Mouse (Mus musculus) forebrain, embryonic 14.5 days (tissue): ENCODE results near the gene Rilp. TPM values are rescaled to one million over a fixed set of nuclear protein-coding genes. Genes with fewer than 3 reads are reported as not detected.

Experiments
- ATAC-seq: fragments of 200-750 bp; cut with Nextera tagmentation; 2 replicates; pipeline ENCODE4 v1.8.0; 2017; ENCODE audit warnings: mild to moderate bottlenecking, moderate library complexity
- DNase-seq: peaks from one replicate; pipeline ENCODE4 v3.0.0-alpha.2; 2015; ENCODE audit warnings: low spot score
- H3K27ac ChIP-seq: fragments of 300-500 bp; sonication (generic); 2 replicates; pipeline ENCODE4 v1.5.1; 2014; ENCODE audit warnings: low read depth, mild to moderate bottlenecking, control low read depth, low read length, moderate library complexity
- H3K27me3 ChIP-seq: fragments of 300-500 bp; sonication (generic); replicated peaks from 2 replicates; pipeline ENCODE4 v1.6.1; 2014; ENCODE audit warnings: low read length, control low read depth, mixed read lengths; ENCODE audit not compliant: control insufficient read depth, insufficient read depth
- H3K36me3 ChIP-seq: fragments of 300-500 bp; sonication (generic); 2 replicates; pipeline ENCODE4 v1.6.1; 2014; ENCODE audit warnings: low read length, control low read depth; ENCODE audit not compliant: control insufficient read depth, insufficient read depth
- H3K4me1 ChIP-seq: fragments of 300-500 bp; sonication (generic); 2 replicates; pipeline ENCODE4 v1.6.1; 2014; ENCODE audit warnings: antibody characterized with exemption, low read length, control low read depth; ENCODE audit not compliant: control insufficient read depth, insufficient read depth
- H3K4me2 ChIP-seq: fragments of 300-500 bp; sonication (generic); 2 replicates; pipeline ENCODE4 v1.6.1; 2014; ENCODE audit warnings: mild to moderate bottlenecking, control low read depth, low read length
- H3K4me3 ChIP-seq: fragments of 300-500 bp; sonication (generic); 2 replicates; pipeline ENCODE4 v1.5.1; 2014; ENCODE audit warnings: low read depth, low read length, control low read depth
- H3K9ac ChIP-seq: fragments of 300-500 bp; sonication (generic); 2 replicates; pipeline ENCODE4 v1.6.1; 2014; ENCODE audit warnings: mild to moderate bottlenecking, low read length, control low read depth, moderate library complexity
- H3K9me3 ChIP-seq: fragments of 300-500 bp; sonication (generic); replicated peaks from 2 replicates; pipeline ENCODE4 v1.6.1; 2016; ENCODE audit warnings: low read length, control low read depth, mixed read lengths; ENCODE audit not compliant: control insufficient read depth
- WGBS: fragments of 180-500 bp; shearing (Covaris S2); extraction: QIAGEN DNeasy Blood & Tissue Kit; methylation state at CpG from one replicate; pipeline ENCODE4 v1.1.7; 2014; 5-methylcytosine and 5-hydroxymethylcytosine counted together
- polyA plus RNA-seq: library from polyadenylated mRNA; unstranded; fragments of >200 nt; fragmentation: Nextera tagmentation; extraction: Ambion mirVana; gene quantifications from 2 replicates; pipeline ENCODE4 v1.2.1, GENCODE M21; 2014

Gene Rilp
- polyA plus RNA-seq, 1 experiment from 2014 or later = 0.86 TPM

DNA sequence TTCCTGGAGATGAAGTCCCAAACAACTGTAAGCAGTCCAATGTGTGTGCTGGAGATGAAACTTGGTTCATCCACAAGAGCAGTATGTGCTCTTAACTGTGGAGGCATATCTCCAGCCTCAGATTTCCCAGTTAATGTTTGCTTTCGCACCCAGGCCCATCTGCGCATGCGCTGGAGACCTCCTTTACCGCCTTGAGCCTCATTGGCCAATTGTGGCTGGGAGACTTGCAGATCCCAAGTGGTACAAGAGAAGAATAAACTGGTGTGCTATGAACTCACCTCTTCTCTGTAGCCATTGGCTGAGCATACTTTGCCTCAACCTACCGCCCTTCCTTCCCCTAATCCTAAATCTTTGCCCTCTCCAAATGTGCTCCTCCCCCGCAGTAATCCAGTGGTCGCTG is 36.5 kb upstream of the Rilp start:
- no peak for DNase-seq
- no peak overlapping the region for H3K4me2 ChIP-seq
- H3K27ac ChIP-seq = no peak overlapping the region
- H3K4me3 ChIP-seq = no peak overlapping the region
- 64% methylated on average over 7 of the region's 7 CpGs for WGBS
- no peaks in the 10 kb centered on the region for H3K27me3 ChIP-seq
- H3K4me1 ChIP-seq = no peaks in the 10 kb centered on the region
- H3K36me3 ChIP-seq = no peaks in the 10 kb centered on the region
- no peaks in the 10 kb centered on the region for H3K9me3 ChIP-seq
- no peak for ATAC-seq
- H3K9ac ChIP-seq = no peak overlapping the region

DNA sequence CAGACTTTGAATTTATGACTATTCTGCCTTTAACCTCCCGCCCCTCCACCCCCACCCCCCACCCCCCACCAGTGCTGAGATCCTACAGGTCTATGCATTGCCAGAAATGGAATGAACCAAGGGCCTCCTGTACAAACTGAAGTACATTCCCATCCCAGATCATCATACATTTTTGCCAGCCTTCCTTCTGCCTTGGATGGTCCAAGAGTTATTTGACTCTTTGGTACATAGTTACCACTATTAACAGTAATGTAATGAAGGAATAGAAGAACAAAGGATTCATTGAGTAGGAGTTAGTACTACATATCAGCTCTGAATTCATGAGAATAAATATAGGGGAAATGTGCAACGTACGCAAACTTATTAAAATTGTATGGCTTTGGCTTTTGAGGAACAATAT is 23.7 kb upstream of the Rilp start:
- 24% methylated on average over 3 of the region's 3 CpGs for WGBS
- Histone ChIP-seq H3K36me3 (peaks cover 20% of the 10 kb centered on the region), H3K4me1 (peaks cover 8% of the 10 kb centered on the region), H3K27me3 (no peaks in the 10 kb centered on the region), H3K27ac (no peak overlapping the region), H3K4me3 (peak overlapping the region; percentile 98; the same call in 1 of the 2 replicates), H3K4me2 (peak overlapping the region; percentile 36; the same call in 1 of the 2 replicates), H3K9me3 (no peaks in the 10 kb centered on the region), H3K9ac (no peak overlapping the region)
- ATAC-seq (peak; percentile 42), DNase-seq (no peak)

DNA sequence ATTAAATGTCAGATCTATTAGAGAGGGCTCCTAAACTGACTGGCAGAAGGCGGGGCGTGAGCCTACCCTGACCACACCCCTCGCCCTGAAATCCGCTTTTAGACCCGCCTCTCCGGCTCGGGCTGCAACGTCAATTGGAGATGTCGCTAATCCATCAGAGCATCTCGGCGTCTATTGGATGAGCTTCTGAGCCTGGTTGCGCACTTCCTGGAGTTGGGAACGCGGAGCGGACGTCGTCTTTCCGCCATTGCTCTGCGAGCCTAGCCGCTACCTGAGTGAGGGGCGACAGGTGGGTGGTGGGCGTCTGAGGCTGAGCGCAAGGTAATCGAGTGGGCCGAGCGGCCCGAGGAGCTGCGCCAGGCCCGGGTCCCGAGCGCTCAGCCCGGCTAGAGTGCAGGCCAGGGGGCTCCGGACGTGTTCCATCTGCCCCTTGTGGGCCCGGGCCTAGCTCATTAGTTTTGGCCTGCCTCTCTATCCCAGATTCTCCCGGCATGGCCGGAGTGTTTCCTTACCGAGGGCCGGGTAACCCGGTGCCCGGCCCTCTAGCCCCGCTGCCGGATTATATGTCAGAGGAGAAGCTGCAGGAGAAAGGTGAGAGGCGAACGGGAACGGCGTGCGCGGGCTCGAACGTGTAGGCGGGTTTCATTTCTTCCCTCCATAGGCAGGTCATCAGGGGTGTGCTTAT is 23.2 kb upstream of the Rilp start, which contains the start of gene Prpf8:
TSS of gene Prpf8 (plus strand) at position 216 of the 685 bp plus-strand sequence.
- Histone ChIP-seq H3K27me3 (no peaks in the 10 kb centered on the region), H3K4me1 (peaks cover 8% of the 10 kb centered on the region), H3K27ac (peak within 1 kb of the TSS; percentile 61; the same call in 1 of the 2 replicates), H3K36me3 (peaks cover 26% of the 10 kb centered on the region), H3K9ac (peak within 1 kb of the TSS; percentile 92), H3K4me3 (peak within 1 kb of the TSS; percentile 98), H3K4me2 (peak within 1 kb of the TSS; percentile 96), H3K9me3 (no peaks in the 10 kb centered on the region)
- WGBS = under 1% methylated on average over 51 of the region's 52 CpGs
- peak; percentile 99 for DNase-seq
- peak; percentile 100 for ATAC-seq

DNA sequence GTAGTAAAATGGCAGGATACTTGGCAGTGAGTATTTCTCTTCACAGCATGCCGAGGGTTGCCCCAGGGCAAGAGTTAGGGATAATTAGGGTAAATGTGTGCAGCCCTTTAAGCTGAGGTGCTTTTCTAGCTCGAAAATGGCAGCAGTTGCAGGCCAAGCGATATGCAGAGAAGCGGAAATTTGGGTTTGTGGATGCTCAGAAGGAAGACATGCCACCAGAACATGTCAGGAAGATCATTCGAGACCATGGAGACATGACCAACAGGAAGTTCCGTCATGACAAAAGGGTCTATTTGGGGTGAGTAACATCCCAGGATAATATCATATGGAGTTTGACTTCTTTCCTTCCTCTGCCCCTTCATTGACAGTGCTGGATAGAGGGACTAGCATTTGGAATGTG is 22.4 kb upstream of the Rilp start:
- DNase-seq (no peak), ATAC-seq (no peak)
- H3K27me3 ChIP-seq = no peaks in the 10 kb centered on the region
- H3K4me2 ChIP-seq = peak overlapping the region; percentile 96
- H3K9ac ChIP-seq = peak overlapping the region; percentile 92
- H3K9me3 ChIP-seq = no peaks in the 10 kb centered on the region
- H3K4me3 ChIP-seq = peak overlapping the region; percentile 98
- H3K36me3 ChIP-seq = peaks cover 33% of the 10 kb centered on the region
- H3K27ac ChIP-seq = no peak overlapping the region
- peaks cover 8% of the 10 kb centered on the region for H3K4me1 ChIP-seq
- 49% methylated on average over 6 of the region's 6 CpGs for WGBS

DNA sequence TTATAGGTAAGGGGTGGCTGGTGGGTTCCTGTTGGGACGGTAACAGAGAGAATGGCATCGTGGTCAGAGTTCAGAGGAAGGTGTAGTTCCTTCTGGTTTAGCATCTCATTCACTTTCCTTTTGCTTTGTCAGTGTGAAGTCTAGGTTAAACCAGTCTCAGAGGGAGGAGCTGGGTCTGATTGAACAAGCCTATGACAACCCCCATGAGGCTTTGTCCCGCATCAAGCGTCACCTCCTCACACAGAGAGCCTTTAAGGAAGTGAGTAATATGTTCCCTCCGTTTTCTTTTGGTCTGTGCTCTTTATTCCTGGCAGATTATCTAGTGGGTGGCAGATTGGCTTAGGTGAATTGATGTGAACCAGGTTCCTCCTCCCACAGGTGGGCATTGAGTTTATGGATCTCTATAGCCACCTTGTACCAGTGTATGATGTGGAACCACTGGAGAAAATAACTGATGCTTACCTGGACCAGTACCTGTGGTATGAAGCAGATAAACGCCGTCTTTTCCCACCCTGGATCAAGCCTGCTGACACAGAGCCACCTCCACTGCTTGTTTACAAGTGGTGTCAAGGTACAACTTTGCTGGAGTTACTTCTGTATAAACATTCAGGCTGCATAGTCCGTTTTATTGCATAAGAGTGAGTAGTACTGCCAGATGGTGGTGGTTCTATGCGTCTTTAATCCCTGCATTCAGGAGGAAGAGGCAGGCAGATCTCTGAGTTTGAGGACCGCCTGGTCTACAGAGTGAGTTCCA is 15.4 kb upstream of the Rilp start:
- Histone ChIP-seq H3K4me3 (no peak overlapping the region), H3K4me2 (no peak overlapping the region), H3K9me3 (no peaks in the 10 kb centered on the region), H3K36me3 (peaks cover 100% of the 10 kb centered on the region), H3K27me3 (no peaks in the 10 kb centered on the region), H3K27ac (no peak overlapping the region), H3K4me1 (no peaks in the 10 kb centered on the region), H3K9ac (no peak overlapping the region)
- DNase-seq (no peak), ATAC-seq (no peak)
- 95% methylated on average over 10 of the region's 10 CpGs for WGBS

DNA sequence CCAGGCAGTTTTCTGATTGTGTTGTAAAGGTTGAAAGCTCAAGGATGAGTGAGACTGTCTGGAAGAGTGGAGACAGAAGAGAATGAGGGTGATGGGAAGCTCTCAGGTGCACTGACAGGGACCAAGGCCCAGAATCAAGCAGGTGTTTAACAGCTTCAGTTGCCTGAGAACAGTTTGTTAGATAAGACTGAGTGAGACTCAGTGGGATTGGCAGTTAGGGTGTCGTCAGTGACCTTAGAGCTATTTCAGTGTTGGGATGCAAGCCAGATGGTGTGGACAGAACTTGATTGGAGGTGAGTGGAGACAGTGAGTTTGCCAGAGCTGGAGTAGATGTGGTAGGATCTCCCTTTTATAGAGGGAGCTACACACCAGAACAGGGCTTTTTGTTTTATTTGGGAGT is 11.8 kb upstream of the Rilp start:
- H3K27ac ChIP-seq = no peak overlapping the region
- H3K4me1 ChIP-seq = no peaks in the 10 kb centered on the region
- no peaks in the 10 kb centered on the region for H3K27me3 ChIP-seq
- ATAC-seq (no peak), DNase-seq (no peak)
- no peaks in the 10 kb centered on the region for H3K9me3 ChIP-seq
- peaks cover 100% of the 10 kb centered on the region for H3K36me3 ChIP-seq
- H3K4me2 ChIP-seq = no peak overlapping the region
- 81% methylated on average over 1 of the region's 1 CpGs for WGBS
- H3K9ac ChIP-seq = no peak overlapping the region
- H3K4me3 ChIP-seq = no peak overlapping the region

DNA sequence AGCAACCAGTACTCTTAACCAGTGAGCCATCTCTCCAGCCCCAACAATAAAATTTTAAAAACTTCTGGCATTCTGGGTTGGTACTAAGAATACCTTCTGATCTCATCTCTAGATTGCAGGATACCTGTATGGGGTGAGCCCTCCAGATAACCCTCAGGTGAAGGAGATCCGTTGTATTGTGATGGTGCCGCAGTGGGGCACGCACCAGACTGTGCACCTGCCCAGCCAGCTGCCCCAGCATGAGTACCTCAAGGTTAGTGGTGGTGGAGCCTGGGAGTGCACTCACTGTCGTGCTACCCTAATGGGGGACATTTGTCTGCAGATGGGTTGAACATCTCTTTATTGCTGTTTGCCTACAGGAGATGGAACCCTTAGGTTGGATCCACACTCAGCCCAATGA is 1.7 kb upstream of the Rilp start:
- DNase-seq = no peak
- H3K9me3 ChIP-seq = no peaks in the 10 kb centered on the region
- WGBS = 94% methylated on average over 4 of the region's 4 CpGs

DNA sequence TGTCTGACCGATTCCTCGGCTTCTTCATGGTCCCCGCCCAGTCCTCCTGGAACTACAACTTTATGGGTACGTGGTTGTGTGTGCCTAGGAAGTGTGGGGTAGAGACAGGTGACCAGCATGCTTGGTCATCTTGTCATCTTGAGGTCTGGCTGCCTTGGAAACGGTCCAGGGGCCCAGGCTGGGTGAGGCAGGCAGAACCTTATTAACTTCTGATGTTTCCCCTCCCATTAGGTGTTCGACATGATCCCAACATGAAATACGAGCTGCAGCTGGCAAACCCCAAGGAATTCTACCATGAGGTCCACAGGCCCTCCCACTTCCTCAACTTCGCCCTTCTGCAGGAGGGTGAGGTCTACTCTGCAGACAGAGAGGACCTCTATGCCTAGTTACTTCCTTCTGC is 990 bp upstream of the Rilp start:
- WGBS = 82% methylated on average over 8 of the region's 8 CpGs
- DNase-seq (no peak), ATAC-seq (no peak)
- H3K4me3 ChIP-seq = no peak overlapping the region
- no peak overlapping the region for H3K27ac ChIP-seq
- H3K27me3 ChIP-seq = no peaks in the 10 kb centered on the region
- peaks cover 62% of the 10 kb centered on the region for H3K36me3 ChIP-seq
- H3K4me1 ChIP-seq = peaks cover 7% of the 10 kb centered on the region; the same call in 1 of the 2 replicates
- H3K9ac ChIP-seq = no peak overlapping the region
- H3K9me3 ChIP-seq = no peaks in the 10 kb centered on the region
- H3K4me2 ChIP-seq = no peak overlapping the region

More for the DNA sequence above, 1.7 kb upstream of the Rilp start:
- no peak overlapping the region for H3K9ac ChIP-seq
- no peak overlapping the region for H3K27ac ChIP-seq
- peaks cover 7% of the 10 kb centered on the region; the same call in 1 of the 2 replicates for H3K4me1 ChIP-seq
- ATAC-seq = no peak
- peaks cover 70% of the 10 kb centered on the region for H3K36me3 ChIP-seq
- no peak overlapping the region for H3K4me2 ChIP-seq
- no peak overlapping the region for H3K4me3 ChIP-seq
- no peaks in the 10 kb centered on the region for H3K27me3 ChIP-seq

DNA sequence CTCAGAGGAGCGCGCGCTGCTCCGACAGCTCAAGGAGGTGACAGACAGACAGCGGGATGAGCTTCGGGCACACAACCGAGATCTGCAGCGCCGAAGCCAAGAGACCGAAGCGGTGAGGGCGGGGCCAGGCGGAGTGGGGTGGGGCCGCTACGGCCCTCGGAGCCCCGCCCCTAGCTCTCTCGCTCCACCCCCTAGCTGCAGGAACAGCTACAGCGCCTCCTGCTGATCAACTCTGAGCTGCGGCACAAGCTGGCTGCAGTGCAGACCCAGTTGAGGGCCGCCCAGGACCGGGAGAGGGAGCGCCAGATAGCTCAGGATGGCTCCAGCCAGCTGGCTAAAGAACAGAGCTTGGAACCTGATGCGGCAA is 716 bp downstream of the Rilp start:
- H3K27ac ChIP-seq = peak overlapping the region; percentile 66
- no peaks in the 10 kb centered on the region for H3K9me3 ChIP-seq
- peak overlapping the region; percentile 44 for H3K4me3 ChIP-seq
- peaks cover 7% of the 10 kb centered on the region; the same call in 1 of the 2 replicates for H3K4me1 ChIP-seq
- DNase-seq (peak; percentile 91), ATAC-seq (peak; percentile 88)
- H3K4me2 ChIP-seq = peak overlapping the region; percentile 95
- 2% methylated on average over 24 of the region's 24 CpGs for WGBS
- H3K27me3 ChIP-seq = no peaks in the 10 kb centered on the region
- peak overlapping the region; percentile 70 for H3K9ac ChIP-seq
- peaks cover 46% of the 10 kb centered on the region for H3K36me3 ChIP-seq
